Mouse (Mus musculus) cerebral cortex, adult 2 months (tissue): Measurements from ENCODE around the gene Dpysl4.

ENCODE experiments used
- WGBS: fragments of 180-500 bp; shearing (Covaris S2); methylation state at CpG from one replicate; pipeline ENCODE4 v1.1.7; 2018; 5-methylcytosine and 5-hydroxymethylcytosine counted together

The Dpysl4 gene

GRCm38 (mm10) chr7:139096399-139096798 lies 10.6 kb downstream of the Dpysl4 start:
- WGBS = 91% methylated on average over 6 of the region's 6 CpGs

DNA sequence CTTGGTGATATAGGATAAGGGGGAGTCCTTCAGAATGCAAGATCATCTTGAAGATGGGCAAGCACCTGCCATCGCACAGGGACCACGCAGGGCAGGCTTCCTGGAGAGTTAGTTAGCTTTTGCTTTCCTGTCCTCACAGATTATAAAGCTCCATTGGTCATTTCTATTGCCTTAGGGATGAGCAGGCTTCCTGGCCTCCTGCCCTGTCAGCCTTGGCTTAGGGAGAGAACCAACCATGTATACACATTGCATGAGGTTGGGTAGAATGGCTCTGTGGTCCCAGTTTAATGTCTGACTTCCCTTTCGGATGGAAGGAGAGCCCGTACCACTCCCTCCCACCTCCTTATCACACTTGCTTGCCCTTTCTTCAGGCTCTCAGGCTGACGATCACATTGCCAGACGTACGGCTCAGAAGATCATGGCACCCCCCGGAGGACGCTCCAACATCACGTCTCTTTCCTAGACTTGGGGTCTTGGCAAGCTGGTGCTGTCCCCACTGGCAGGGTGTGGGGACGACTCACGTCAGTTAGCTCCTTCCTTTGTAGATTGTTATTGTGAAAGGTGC lies 14.8 kb downstream of the Dpysl4 start:
- 70% methylated on average over 12 of the region's 12 CpGs for WGBS

- WGBS = 53% methylated on average over 10 of the region's 10 CpGs
Measured at GRCm38 (mm10) chr7:139101286-139101804, 15.5 kb downstream of the Dpysl4 start.

DNA sequence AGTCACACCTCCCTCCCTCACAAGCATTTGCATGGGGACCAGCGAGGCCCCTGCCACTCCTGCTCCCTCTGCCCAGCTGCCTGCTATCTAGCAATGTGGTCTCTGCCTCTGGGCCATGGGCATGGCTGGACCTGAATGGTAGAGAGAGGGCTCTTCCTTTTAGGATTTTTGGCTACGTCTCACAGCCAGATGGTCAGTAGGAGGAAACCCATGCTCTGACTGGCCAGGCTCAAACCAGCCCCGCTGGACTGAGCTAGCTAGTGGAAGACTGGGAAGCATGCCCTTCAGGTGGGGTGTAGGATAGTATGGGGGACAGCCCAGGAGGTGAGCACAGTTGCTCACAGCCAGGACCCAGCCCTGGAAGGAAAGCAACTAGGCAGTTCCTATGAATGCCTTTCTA lies 16.0 kb downstream of the Dpysl4 start:
- 40% methylated on average over 3 of the region's 3 CpGs for WGBS

- WGBS = 46% methylated on average over 10 of the region's 10 CpGs
Measured at GRCm38 (mm10) chr7:139103960-139104381, 18.2 kb downstream of the Dpysl4 start.

- 82% methylated on average over 5 of the region's 5 CpGs for WGBS
Measured at GRCm38 (mm10) chr7:139105076-139105475, 19.3 kb downstream of the Dpysl4 start.

DNA sequence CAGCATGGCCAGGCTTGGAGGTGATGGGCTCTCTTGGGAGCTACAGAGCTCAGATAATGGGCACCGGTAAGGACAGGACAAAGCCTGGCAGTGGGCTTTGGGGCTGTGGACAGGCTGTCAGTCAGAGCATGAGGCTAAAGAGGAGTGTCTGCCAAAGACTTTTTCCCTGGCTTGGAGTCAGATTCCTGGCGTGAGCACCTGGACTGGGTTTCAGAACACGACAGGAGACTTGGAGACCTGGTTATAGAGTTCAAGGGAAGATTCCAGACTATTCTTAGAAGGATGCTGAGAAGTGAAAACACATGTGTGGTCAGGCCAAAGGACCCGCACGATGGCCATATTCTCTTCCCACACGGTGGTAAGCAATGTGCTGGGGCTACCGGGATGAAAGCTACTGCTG lies 19.9 kb downstream of the Dpysl4 start:
- 64% methylated on average over 7 of the region's 7 CpGs for WGBS

DNA sequence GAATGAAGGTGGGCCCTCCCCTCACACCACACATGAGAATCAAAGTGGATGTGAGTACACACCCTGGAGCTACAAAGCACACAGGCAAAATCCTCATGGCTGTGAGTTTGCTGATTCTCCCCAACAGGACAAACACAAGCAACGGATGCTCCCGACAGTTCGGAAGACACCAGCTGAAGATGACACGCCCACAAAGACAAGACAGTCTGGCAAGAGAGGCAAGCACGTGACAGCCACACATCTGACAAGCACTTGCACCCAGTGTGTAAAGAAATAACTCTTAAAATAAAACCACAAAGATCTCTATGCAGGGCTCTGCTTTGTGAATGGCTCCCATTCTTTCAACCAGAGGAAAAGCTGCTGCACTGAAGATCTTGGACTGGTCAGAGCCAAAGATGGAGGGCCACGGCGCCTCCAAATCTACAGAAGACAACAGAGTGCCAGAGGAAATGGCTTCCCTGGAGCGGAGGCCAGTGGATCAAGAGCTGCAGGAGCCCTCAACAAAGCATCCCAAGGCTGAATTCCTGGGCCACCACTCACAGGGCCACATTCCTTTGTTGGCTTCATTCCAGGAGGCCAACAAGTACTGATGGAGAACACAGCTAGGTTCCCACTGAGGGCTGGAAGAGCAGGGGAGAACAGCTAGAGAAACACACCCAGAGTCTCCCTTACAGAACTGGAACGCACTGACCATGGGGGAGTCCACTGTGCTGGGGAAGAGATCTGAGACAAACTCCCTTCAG lies 22.3 kb downstream of the Dpysl4 start:
- whole genome bisulfite sequencing = 56% methylated on average over 9 of the region's 9 CpGs

GRCm38 (mm10) chr7:139119152-139119774 lies 33.5 kb downstream of the Dpysl4 start:
- 41% methylated on average over 13 of the region's 13 CpGs for WGBS

DNA sequence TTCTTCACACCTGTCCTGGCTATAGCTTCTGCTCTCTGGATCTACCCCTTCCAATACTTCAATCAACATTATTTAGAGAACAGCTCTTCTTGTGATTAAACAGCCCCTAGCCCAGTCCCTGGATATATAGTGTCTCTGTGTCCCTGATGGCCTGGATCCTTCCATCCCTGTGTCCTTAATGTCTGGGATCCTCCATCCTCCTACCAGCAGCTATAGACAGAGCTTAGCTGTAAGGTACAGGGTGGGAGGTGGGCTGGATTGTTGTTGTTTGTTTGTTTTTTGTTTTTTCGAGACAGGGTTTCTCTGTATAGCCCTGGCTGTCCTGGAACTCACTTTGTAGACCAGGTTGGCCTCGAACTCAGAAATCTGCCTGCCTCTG lies 34.0 kb downstream of the Dpysl4 start:
- 62% methylated on average over 2 of the region's 2 CpGs for WGBS

- WGBS = 82% methylated on average over 4 of the region's 4 CpGs
Measured at GRCm38 (mm10) chr7:139125881-139126280, 40.1 kb downstream of the Dpysl4 start.

- WGBS = 48% methylated on average over 7 of the region's 7 CpGs
Measured at GRCm38 (mm10) chr7:139126549-139126948, 40.7 kb downstream of the Dpysl4 start.

GRCm38 (mm10) chr7:139128994-139129393 lies 43.2 kb downstream of the Dpysl4 start:
- WGBS = 75% methylated on average over 4 of the region's 4 CpGs

GRCm38 (mm10) chr7:139130361-139130760 lies 44.6 kb downstream of the Dpysl4 start:
- WGBS = 50% methylated on average over 6 of the region's 6 CpGs

- WGBS = 75% methylated on average over 8 of the region's 8 CpGs
Measured at GRCm38 (mm10) chr7:139131538-139131937, 45.7 kb downstream of the Dpysl4 start.

- 50% methylated on average over 3 of the region's 3 CpGs for WGBS
Measured at GRCm38 (mm10) chr7:139133446-139133845, 47.6 kb downstream of the Dpysl4 start.

DNA sequence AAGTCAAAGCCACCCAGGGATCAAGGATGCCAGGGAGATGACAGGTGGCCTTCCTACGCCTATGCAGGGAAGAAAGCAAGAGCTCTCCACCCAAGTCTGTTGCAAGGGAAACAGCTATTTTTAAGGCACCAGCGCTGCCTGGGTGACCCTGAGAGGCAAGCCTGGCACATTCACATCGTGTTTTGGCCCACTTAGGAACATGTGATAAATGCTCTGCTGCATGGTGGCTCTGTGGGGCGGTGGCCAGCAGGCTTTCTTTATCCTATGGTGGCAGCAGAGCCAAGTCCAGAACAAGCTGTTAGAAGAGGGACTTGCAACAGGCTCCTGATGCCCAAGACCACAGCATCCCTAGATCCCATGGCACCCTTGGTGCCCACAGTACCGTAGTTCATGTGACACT lies 49.4 kb downstream of the Dpysl4 start:
- 49% methylated on average over 5 of the region's 5 CpGs for WGBS

DNA sequence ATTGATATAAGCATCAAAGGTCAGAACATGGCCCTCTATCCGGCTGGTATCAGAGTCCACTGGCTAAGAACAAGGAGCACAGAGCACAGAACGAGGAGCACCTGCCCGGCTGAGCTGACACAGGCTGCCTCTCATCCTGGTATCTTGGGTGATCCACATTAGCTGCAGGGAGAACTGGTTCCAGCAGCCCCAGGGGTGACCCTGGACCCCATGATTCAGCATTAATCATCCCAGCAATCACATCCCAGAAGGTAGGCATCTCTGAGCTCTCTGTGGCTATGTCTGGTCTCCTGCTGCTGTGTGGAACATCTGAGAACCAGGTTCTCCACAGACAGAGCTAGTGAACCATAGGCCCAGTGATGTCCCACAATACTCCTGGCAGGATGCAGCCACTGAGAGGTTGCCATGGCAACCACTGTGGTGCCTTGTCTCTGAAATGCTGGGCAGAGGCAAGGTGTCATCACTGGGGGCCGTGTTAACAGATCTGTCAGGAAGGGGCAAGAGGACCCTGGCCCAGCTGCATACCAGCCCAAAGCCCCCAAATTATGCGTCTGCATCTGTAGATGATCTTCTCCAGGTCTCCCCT lies 51.2 kb downstream of the Dpysl4 start:
- WGBS = 77% methylated on average over 5 of the region's 5 CpGs

GRCm38 (mm10) chr7:139139921-139140461 lies 54.2 kb downstream of the Dpysl4 start:
- 33% methylated on average over 11 of the region's 11 CpGs for WGBS

GRCm38 (mm10) chr7:139143785-139144184 lies 58.0 kb downstream of the Dpysl4 start:
- WGBS = 54% methylated on average over 1 of the region's 1 CpGs

GRCm38 (mm10) chr7:139145891-139146290 lies 60.1 kb downstream of the Dpysl4 start:
- 46% methylated on average over 7 of the region's 7 CpGs for WGBS

GRCm38 (mm10) chr7:139147360-139147759 lies 61.6 kb downstream of the Dpysl4 start:
- 72% methylated on average over 4 of the region's 4 CpGs for WGBS
